Mouse (Mus musculus) urinary bladder, adult 18-20 months (tissue): ENCODE measurements at regions not wholly inside any gene's neighbourhood (a gene's known extent, or its start where the extent isn't known, plus 50 kb on each side); places are given as distances from the start of the nearest gene placed in this dataset.

Experiments
- DNase-seq, 2 experiments: peaks; one replicate each; pipeline ENCODE4 v3.0.0; 2022; ENCODE audit warnings: low spot score in 2 of 2, mixed read lengths in 2 of 2

DNA sequence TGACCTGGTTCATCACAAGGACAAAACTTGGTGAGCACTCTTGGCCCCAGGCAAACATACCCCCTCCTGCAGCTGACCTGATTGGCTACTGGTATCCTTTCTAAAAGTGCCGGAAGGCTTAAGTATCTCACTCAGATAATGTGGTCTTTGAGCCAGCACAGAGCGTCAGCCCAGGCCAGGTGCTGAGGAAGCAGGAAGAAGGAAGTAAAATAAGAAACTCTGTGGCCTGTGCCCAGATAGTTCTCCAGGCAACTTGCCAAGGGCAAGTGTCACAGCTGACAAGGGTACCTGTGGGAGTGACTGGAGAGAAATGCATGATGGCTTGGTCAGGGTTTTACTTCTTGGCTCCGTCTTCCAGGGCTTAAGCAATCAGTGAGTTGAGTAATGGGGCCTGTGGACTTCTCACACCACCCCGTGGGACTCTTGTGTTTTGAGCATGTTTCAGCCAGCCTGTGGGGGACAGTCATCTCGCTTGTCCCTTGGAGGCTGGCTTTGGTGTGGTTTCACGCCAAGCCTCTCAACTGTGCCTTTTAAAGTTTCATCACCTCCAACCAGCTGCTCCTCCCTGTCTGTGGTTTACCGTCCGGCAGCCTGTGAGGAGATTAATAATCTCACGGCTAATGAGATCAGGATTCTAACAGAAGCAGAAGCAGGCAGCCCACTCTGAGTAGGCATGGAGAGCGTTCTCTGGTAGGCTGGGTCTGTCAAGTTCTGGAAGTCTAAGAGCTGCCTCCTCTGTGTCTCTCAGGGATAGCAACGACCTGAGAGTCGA lies 356.8 kb downstream of the Agtpbp1 start:
- DNase-seq: peak; percentile 20 to 34

DNA sequence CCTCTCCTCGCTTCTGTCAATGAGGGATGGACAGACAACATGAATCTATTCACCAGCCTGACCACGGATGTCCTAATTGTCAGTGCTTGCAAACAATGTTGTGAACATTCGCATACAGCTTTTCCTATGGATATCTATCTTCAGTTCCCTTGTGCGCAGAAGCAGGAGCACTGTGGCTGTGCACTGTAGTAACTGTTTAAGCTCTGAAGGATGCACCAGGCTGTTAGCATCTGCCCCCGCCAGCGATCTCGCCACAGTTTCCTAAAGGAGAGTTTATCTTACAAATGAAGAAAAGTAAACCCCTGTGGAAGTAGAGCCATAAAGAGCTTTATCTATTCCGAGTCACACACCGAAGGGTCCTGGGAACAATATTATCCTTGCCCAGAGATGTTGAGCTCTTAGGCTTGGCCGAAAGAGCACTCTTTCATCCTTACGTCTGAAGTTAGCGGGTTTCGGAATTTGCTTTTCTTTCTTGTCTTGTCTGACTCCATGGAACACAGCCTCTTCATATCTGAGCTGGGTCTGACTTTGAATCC lies 357.4 kb downstream of the Agtpbp1 start:
- DNase-seq: no peak

DNA sequence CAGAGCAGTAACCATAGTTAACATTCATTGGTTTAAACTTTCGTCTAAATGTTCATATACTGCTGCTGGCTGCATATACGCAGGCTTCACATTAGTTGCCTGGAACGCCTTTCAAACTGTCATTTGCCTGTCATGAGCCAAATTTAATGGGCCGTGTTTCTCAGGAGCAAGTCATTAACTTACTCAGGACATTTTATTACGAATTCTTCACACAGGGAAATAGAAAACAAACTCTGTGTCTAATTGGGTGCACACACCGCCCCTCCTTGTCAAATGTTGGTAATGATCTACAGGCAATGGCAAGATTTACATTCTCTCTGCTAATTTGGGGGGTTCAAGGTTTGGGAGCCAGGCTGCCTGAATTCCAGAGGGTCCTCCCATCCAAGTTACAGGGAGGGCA lies 364.4 kb downstream of the Agtpbp1 start:
- no peak for DNase-seq

- DNase-seq: no peak
Measured at GRCm38 (mm10) chr13:59220156-59220555, 364.9 kb downstream of the Agtpbp1 start.

- DNase-seq: no peak
Measured at GRCm38 (mm10) chr13:59216686-59217298, 368.2 kb downstream of the Agtpbp1 start.

GRCm38 (mm10) chr13:59212296-59212701 lies 372.7 kb downstream of the Agtpbp1 start:
- DNase-seq: no peak

- no peak for DNase-seq
Measured at GRCm38 (mm10) chr13:59210828-59211227, 374.2 kb downstream of the Agtpbp1 start.

- no peak for DNase-seq
Measured at GRCm38 (mm10) chr13:59206186-59206585, 378.8 kb downstream of the Agtpbp1 start.

DNA sequence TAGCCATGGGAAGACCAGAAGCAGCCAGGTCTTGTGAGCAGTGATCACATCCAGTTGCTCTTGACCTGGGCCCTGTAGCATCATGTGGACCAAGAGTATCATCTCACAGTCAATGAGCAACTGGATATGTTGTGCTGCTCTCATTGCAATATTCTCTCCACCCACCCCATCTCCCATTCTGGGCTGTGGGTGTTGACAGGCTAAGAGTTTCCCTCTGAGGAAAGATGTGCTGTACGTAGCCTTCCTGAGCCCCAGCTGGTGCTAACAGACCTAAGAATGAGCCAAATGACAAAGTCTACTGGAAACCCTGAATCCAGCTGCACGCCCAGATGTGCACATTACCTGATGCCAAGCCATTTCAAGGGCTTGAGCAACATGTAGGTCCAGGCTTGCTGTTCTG lies 380.5 kb downstream of the Agtpbp1 start:
- DNase-seq: no peak

- DNase-seq: no peak
Measured at GRCm38 (mm10) chr13:59196311-59196710, 388.7 kb downstream of the Agtpbp1 start.

GRCm38 (mm10) chr13:59188431-59188830 lies 382.1 kb downstream of the Ntrk2 start:
- DNase-seq: no peak
